Mouse (Mus musculus): ENCODE data around the gene Ttll9. TPM values are rescaled to one million over a fixed set of nuclear protein-coding genes. Genes with fewer than 3 reads are reported as not detected.

Ttll9 gene
- 0.15 and 0.35 TPM in 2 replicates for polyA plus RNA-seq (2015; fragmentation: Nextera tagmentation; extraction: Ambion mirVana)

GRCm38 (mm10) chr2:152962091-152962793, at the start of gene Ttll9:
TSS of gene Ttll9 (plus strand) at chr2:152962485.
- 3% methylated on average over 34 of the region's 34 CpGs for WGBS (ENCODE audit: insufficient replicate concordance)
- Histone ChIP-seq H3K9ac (no peak within 1 kb of the TSS), H3K4me1 (replicated peaks) (no peaks in the 10 kb centered on the region), H3K27me3 (peaks cover 29% of the 10 kb centered on the region), H3K27ac (no peak within 1 kb of the TSS), H3K36me3 (no peaks in the 10 kb centered on the region), H3K4me3 (replicated peaks) (peak within 1 kb of the TSS; percentile 39), H3K4me2 (peak within 1 kb of the TSS; percentile 55), H3K9me3 (replicated peaks) (no peaks in the 10 kb centered on the region)
- peak; percentile 28 for DNase-seq
- ATAC-seq (ENCODE audit: low read depth), result peak; percentile 48; the same call in 1 of the 2 replicates

GRCm38 (mm10) chr2:152913471-152913870, 48.8 kb upstream of the Ttll9 start:
- no peak overlapping the region for H3K9ac ChIP-seq
- H3K27me3 ChIP-seq, result peaks cover 49% of the 10 kb centered on the region
- H3K36me3 ChIP-seq, result no peaks in the 10 kb centered on the region
- H3K4me1 ChIP-seq (replicated peaks), result peaks cover 7% of the 10 kb centered on the region
- DNase-seq (no peak), ATAC-seq (ENCODE audit: low read depth) (no peak)
- 28% methylated on average over 7 of the region's 7 CpGs for WGBS (ENCODE audit: insufficient replicate concordance)
- H3K4me3 ChIP-seq (replicated peaks), result no peak overlapping the region
- no peak overlapping the region for H3K27ac ChIP-seq
- no peak overlapping the region for H3K4me2 ChIP-seq
- no peaks in the 10 kb centered on the region for H3K9me3 ChIP-seq (replicated peaks)

GRCm38 (mm10) chr2:152914310-152915120, 47.8 kb upstream of the Ttll9 start:
- WGBS (ENCODE audit: insufficient replicate concordance), result 5% methylated on average over 18 of the region's 18 CpGs
- no peak overlapping the region for H3K4me3 ChIP-seq (replicated peaks)
- H3K36me3 ChIP-seq, result no peaks in the 10 kb centered on the region
- H3K9me3 ChIP-seq (replicated peaks), result no peaks in the 10 kb centered on the region
- H3K27me3 ChIP-seq, result peaks cover 49% of the 10 kb centered on the region
- peak overlapping the region; percentile 34; the same call in 1 of the 2 replicates for H3K4me2 ChIP-seq
- DNase-seq (peak; percentile 65), ATAC-seq (ENCODE audit: low read depth) (peak; percentile 59)
- no peak overlapping the region for H3K9ac ChIP-seq
- H3K4me1 ChIP-seq (replicated peaks), result peaks cover 12% of the 10 kb centered on the region
- H3K27ac ChIP-seq, result no peak overlapping the region

- DNase-seq (no peak), ATAC-seq (ENCODE audit: low read depth) (no peak)
- H3K9me3 ChIP-seq (replicated peaks), result no peaks in the 10 kb centered on the region
- peaks cover 12% of the 10 kb centered on the region for H3K4me1 ChIP-seq (replicated peaks)
- WGBS (ENCODE audit: insufficient replicate concordance), result 47% methylated on average over 4 of the region's 4 CpGs
- H3K4me3 ChIP-seq (replicated peaks), result no peak overlapping the region
- H3K36me3 ChIP-seq, result no peaks in the 10 kb centered on the region
- no peak overlapping the region for H3K27ac ChIP-seq
- H3K9ac ChIP-seq, result no peak overlapping the region
- H3K27me3 ChIP-seq, result peaks cover 41% of the 10 kb centered on the region
- no peak overlapping the region for H3K4me2 ChIP-seq
Measured at GRCm38 (mm10) chr2:152915453-152915852, 46.8 kb upstream of the Ttll9 start.

GRCm38 (mm10) chr2:152916111-152916510, 46.2 kb upstream of the Ttll9 start:
- Histone ChIP-seq H3K36me3 (no peaks in the 10 kb centered on the region), H3K4me2 (no peak overlapping the region), H3K4me3 (replicated peaks) (no peak overlapping the region), H3K4me1 (replicated peaks) (peaks cover 12% of the 10 kb centered on the region), H3K9me3 (replicated peaks) (no peaks in the 10 kb centered on the region), H3K9ac (no peak overlapping the region), H3K27ac (no peak overlapping the region), H3K27me3 (peaks cover 36% of the 10 kb centered on the region)
- WGBS (ENCODE audit: insufficient replicate concordance), result 57% methylated on average over 5 of the region's 5 CpGs
- DNase-seq (no peak), ATAC-seq (ENCODE audit: low read depth) (no peak)

GRCm38 (mm10) chr2:152917671-152918070, 44.6 kb upstream of the Ttll9 start:
- 62% methylated on average over 9 of the region's 9 CpGs for WGBS (ENCODE audit: insufficient replicate concordance)
- no peaks in the 10 kb centered on the region for H3K9me3 ChIP-seq (replicated peaks)
- no peak for ATAC-seq (ENCODE audit: low read depth)

GRCm38 (mm10) chr2:152922376-152922775, 39.9 kb upstream of the Ttll9 start:
- Histone ChIP-seq H3K36me3 (no peaks in the 10 kb centered on the region), H3K9me3 (replicated peaks) (no peaks in the 10 kb centered on the region), H3K27ac (no peak overlapping the region), H3K4me1 (replicated peaks) (peaks cover 18% of the 10 kb centered on the region; the same call in 1 of the 2 replicates), H3K4me2 (no peak overlapping the region), H3K27me3 (no peaks in the 10 kb centered on the region; the same call in 1 of the 2 replicates), H3K9ac (no peak overlapping the region), H3K4me3 (replicated peaks) (no peak overlapping the region)
- ATAC-seq (ENCODE audit: low read depth), result no peak
- DNase-seq, result no peak
- WGBS (ENCODE audit: insufficient replicate concordance), result 47% methylated on average over 7 of the region's 7 CpGs

More at GRCm38 (mm10) chr2:152917671-152918070, 44.6 kb upstream of the Ttll9 start:
- Histone ChIP-seq H3K4me1 (replicated peaks) (peaks cover 12% of the 10 kb centered on the region), H3K4me3 (replicated peaks) (no peak overlapping the region), H3K36me3 (no peaks in the 10 kb centered on the region), H3K27me3 (peaks cover 20% of the 10 kb centered on the region), H3K9ac (no peak overlapping the region), H3K27ac (no peak overlapping the region), H3K4me2 (no peak overlapping the region)
- no peak for DNase-seq

GRCm38 (mm10) chr2:152923621-152924020, 38.7 kb upstream of the Ttll9 start:
- H3K4me1 ChIP-seq (replicated peaks), result peaks cover 19% of the 10 kb centered on the region
- no peak overlapping the region for H3K27ac ChIP-seq
- H3K9me3 ChIP-seq (replicated peaks), result no peaks in the 10 kb centered on the region
- H3K4me2 ChIP-seq, result no peak overlapping the region
- no peak overlapping the region for H3K4me3 ChIP-seq (replicated peaks)
- no peaks in the 10 kb centered on the region for H3K36me3 ChIP-seq
- WGBS (ENCODE audit: insufficient replicate concordance), result 55% methylated on average over 3 of the region's 3 CpGs
- no peak overlapping the region for H3K9ac ChIP-seq
- H3K27me3 ChIP-seq, result no peaks in the 10 kb centered on the region; the same call in 1 of the 2 replicates
- ATAC-seq (ENCODE audit: low read depth), result no peak
- DNase-seq, result no peak

- ATAC-seq (ENCODE audit: low read depth) (no peak), DNase-seq (no peak)
- Histone ChIP-seq H3K36me3 (no peaks in the 10 kb centered on the region), H3K27me3 (no peaks in the 10 kb centered on the region; the same call in 1 of the 2 replicates), H3K4me2 (no peak overlapping the region), H3K27ac (no peak overlapping the region), H3K9ac (no peak overlapping the region), H3K9me3 (replicated peaks) (no peaks in the 10 kb centered on the region), H3K4me1 (replicated peaks) (peaks cover 19% of the 10 kb centered on the region), H3K4me3 (replicated peaks) (no peak overlapping the region)
- WGBS (ENCODE audit: insufficient replicate concordance), result 47% methylated on average over 8 of the region's 8 CpGs
Measured at GRCm38 (mm10) chr2:152924128-152924527, 38.2 kb upstream of the Ttll9 start.

GRCm38 (mm10) chr2:152924543-152924942, 37.7 kb upstream of the Ttll9 start:
- WGBS (ENCODE audit: insufficient replicate concordance), result 40% methylated on average over 5 of the region's 5 CpGs
- ATAC-seq (ENCODE audit: low read depth), result no peak
- Histone ChIP-seq H3K4me2 (no peak overlapping the region), H3K4me3 (replicated peaks) (no peak overlapping the region), H3K4me1 (replicated peaks) (peaks cover 19% of the 10 kb centered on the region), H3K9ac (no peak overlapping the region), H3K27me3 (no peaks in the 10 kb centered on the region; the same call in 1 of the 2 replicates), H3K9me3 (replicated peaks) (no peaks in the 10 kb centered on the region), H3K36me3 (no peaks in the 10 kb centered on the region), H3K27ac (no peak overlapping the region)
- no peak for DNase-seq

- Histone ChIP-seq H3K9me3 (replicated peaks) (no peaks in the 10 kb centered on the region), H3K4me1 (replicated peaks) (peaks cover 19% of the 10 kb centered on the region), H3K36me3 (no peaks in the 10 kb centered on the region), H3K4me3 (replicated peaks) (no peak overlapping the region), H3K27ac (no peak overlapping the region), H3K4me2 (no peak overlapping the region), H3K27me3 (no peaks in the 10 kb centered on the region; the same call in 1 of the 2 replicates), H3K9ac (no peak overlapping the region)
- WGBS (ENCODE audit: insufficient replicate concordance), result 37% methylated on average over 11 of the region's 11 CpGs
- ATAC-seq (ENCODE audit: low read depth) (peak; percentile 57), DNase-seq (no peak)
Measured at GRCm38 (mm10) chr2:152925189-152925872, 37.0 kb upstream of the Ttll9 start.
